Mouse (Mus musculus): ENCODE results near the gene Rpl23a.

Rpl23a gene

GRCm38 (mm10) chr11:78167257-78167959, 16.0 kb downstream of the Rpl23a start:
- no peak for DNase-seq (ENCODE audit: low read depth, low spot score)

- no peak for DNase-seq (ENCODE audit: low read depth, low spot score)
Measured at GRCm38 (mm10) chr11:78166640-78167039, 16.7 kb downstream of the Rpl23a start.

- DNase-seq (ENCODE audit: low read depth, low spot score), result no peak
Measured at GRCm38 (mm10) chr11:78166161-78166560, 17.2 kb downstream of the Rpl23a start.

- no peak for DNase-seq (ENCODE audit: low read depth, low spot score)
Measured at GRCm38 (mm10) chr11:78165761-78166109, 17.6 kb downstream of the Rpl23a start.

GRCm38 (mm10) chr11:78164924-78165760, 18.2 kb downstream of the Rpl23a start, which contains the start of gene Traf4:
Traf4 (minus strand) TSS chr11:78165589.
- DNase-seq (ENCODE audit: low read depth, low spot score), result peak; percentile 86

- DNase-seq (ENCODE audit: low read depth, low spot score), result no peak
Measured at GRCm38 (mm10) chr11:78164604-78164923, 18.8 kb downstream of the Rpl23a start.

GRCm38 (mm10) chr11:78163681-78164603, 19.4 kb downstream of the Rpl23a start:
- peak; percentile 63 for DNase-seq (ENCODE audit: low read depth, low spot score)

GRCm38 (mm10) chr11:78163045-78163444, 20.3 kb downstream of the Rpl23a start:
- DNase-seq (ENCODE audit: low read depth, low spot score), result no peak

GRCm38 (mm10) chr11:78162504-78162903, 20.9 kb downstream of the Rpl23a start:
- DNase-seq (ENCODE audit: low read depth, low spot score), result no peak

GRCm38 (mm10) chr11:78161968-78162367, 21.4 kb downstream of the Rpl23a start:
- no peak for DNase-seq (ENCODE audit: low read depth, low spot score)

- DNase-seq (ENCODE audit: low read depth, low spot score), result no peak
Measured at GRCm38 (mm10) chr11:78161169-78161568, 22.2 kb downstream of the Rpl23a start.

- no peak for DNase-seq (ENCODE audit: low read depth, low spot score)
Measured at GRCm38 (mm10) chr11:78160675-78161074, 22.7 kb downstream of the Rpl23a start.

GRCm38 (mm10) chr11:78160171-78160570, 23.2 kb downstream of the Rpl23a start:
- DNase-seq (ENCODE audit: low read depth, low spot score), result no peak

GRCm38 (mm10) chr11:78159557-78159956, 23.8 kb downstream of the Rpl23a start:
- no peak for DNase-seq (ENCODE audit: low read depth, low spot score)

- DNase-seq (ENCODE audit: low read depth, low spot score), result peak; percentile 88
Measured at GRCm38 (mm10) chr11:78159096-78159495, 24.3 kb downstream of the Rpl23a start.

GRCm38 (mm10) chr11:78156156-78156699, 27.2 kb downstream of the Rpl23a start:
- no peak for DNase-seq (ENCODE audit: low read depth, low spot score)

- no peak for DNase-seq (ENCODE audit: low read depth, low spot score)
Measured at GRCm38 (mm10) chr11:78155674-78156073, 27.7 kb downstream of the Rpl23a start.

- no peak for DNase-seq (ENCODE audit: low read depth, low spot score)
Measured at GRCm38 (mm10) chr11:78153778-78154177, 29.6 kb downstream of the Rpl23a start.

GRCm38 (mm10) chr11:78152299-78153231, 30.8 kb downstream of the Rpl23a start:
- DNase-seq (ENCODE audit: low read depth, low spot score), result no peak

- DNase-seq (ENCODE audit: low read depth, low spot score), result peak; percentile 59
Measured at GRCm38 (mm10) chr11:78151161-78151560, 32.2 kb downstream of the Rpl23a start.
